Mouse (Mus musculus): ENCODE results near the gene Atrx. TPM values are rescaled to one million over a fixed set of nuclear protein-coding genes. Genes with fewer than 3 reads are reported as not detected.
"Not testable (repeated sequence)": the region's sequence is repeated elsewhere in the genome, so short reads cannot be mapped to it uniquely, and the experiment has no call there.

The Atrx gene
- total RNA-seq (2021) = 146 and 148 TPM in 2 replicates
- long read RNA-seq, partial matches to known transcripts = 7 of 42 reads
- long read RNA-seq, other reads (novel, unspliced or antisense) = 28 of 42 reads

DNA sequence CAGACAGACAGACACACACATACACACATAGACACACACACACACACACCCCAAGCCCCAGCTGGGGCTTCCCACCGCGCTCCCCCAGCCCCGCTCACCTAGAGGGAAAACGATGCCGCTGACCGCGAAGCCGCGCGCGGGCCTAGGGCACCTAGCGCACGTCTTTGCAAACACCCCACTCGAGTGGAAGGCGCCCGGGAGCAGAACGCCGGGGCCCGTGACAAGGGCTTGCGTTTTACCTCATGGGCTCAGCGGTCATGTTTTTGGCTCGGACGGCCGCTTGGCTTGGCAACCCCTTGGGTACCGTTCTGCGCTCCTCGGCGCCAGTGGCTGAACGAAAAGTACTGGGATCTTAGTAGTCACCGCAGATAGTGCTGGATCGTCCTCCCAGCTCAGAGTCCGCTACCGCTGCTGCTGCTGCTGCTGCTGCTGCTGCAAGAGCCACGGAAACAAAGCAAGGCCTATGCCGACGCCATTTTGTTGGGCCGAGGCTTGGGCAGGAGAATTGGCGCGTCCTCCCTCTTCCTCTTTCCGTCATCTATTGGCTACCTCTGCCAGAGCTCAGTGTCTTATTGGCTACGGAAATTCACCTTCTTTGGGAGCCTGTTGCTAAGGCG lies at the start of gene Atrx:
TSS of gene Atrx (minus strand) at position 543 of the 617 bp plus-strand sequence.
- DNase-seq = peak; percentile 64

DNA sequence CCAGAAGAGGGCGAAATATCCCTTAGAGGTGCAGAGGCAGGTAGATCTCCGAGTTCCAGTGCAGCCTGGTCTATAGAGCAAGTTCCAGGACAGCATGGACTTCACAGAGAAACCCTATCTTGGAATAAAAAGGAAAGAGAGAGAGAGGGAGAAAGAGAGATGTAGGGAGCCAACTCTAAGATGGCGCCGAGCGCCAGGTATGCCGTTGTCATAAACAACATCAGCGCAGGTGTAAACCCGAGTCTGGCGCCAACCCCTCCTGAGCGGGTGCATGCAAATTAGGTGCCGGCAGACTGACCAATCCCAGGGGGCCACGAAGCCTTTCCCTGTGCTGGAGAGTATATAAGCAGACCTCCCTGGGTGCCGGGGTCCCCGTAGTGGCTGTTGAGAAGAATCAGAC lies 27.9 kb upstream of the Atrx start:
- not testable (repeated sequence) for DNase-seq

DNA sequence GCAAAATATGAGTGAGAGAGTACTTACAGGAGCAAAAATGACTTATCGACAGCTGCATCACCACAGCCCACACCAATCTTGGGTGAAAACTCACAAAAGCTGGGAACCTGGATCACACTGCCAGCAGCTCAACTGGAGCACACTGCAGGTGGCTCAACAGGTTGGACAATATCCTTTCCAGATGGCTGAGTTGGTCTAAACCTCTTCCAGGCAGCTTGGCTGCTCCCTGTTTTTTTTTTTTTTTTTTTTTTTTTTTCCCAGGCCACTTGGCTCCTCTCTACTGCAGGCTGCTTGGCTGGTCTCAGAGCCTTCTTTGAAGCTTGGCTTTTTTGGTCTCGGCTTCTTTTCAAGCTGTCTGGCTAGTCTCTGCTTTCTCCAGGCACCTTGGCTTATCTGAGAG lies 24.8 kb upstream of the Atrx start:
- DNase-seq = no peak

DNA sequence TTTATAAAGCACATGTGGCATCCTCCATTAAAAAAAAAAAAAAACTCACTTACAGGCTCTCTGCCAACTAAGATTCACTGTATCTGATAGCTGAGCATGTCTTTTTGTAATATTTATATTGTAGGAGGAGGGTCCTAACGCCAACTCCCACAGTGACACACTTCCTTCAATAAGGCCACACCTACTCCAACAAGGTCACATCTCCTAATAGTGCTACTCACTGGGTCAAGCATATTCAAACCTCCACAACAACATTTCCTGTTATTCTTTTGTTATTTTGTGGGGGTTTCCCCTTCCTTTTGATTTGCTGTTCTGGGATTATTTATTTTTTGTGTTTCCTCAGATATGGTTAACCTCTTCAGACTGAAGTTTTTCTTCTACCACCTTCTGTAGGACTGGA lies 17.2 kb upstream of the Atrx start:
- no peak for DNase-seq

DNA sequence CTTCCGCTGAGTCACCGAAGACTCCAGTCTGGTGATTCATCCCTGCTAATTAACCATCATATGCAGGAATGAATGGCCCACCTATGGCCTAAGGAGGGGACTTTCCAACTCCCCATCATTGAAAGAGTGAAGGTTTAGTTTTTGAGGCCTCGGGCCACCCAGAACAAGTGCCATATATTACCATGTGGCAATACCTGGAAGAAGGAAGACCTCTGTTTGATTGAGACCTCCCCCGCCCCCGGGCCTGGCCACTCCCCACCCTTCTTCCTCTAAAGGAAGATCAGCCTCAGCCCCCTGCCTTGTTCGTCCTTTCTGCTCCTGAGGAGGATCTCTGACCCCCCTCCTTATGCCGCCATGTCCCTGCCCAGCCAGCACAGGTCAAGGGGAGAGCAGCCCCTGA lies 10.0 kb upstream of the Atrx start:
- no peak for DNase-seq

DNA sequence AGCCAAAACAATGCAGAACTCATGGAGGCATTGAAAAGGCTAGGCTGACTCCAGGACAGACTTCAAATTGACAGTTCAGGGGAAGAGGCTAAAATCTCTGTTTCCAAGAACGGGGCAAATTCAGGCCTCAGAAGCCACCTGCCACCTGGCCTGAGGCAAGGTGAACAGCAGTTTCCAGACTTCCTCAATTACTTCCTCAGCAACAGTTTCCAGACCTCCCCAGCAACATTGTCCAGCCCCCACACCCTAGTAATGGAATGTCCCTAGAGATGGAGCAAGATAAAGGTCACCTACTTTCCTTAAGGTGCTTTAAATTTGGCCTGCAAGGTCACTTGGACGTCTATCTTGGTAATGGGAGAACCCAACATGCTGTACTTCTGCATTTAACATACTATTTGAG lies 8.5 kb upstream of the Atrx start:
- no peak for DNase-seq

DNA sequence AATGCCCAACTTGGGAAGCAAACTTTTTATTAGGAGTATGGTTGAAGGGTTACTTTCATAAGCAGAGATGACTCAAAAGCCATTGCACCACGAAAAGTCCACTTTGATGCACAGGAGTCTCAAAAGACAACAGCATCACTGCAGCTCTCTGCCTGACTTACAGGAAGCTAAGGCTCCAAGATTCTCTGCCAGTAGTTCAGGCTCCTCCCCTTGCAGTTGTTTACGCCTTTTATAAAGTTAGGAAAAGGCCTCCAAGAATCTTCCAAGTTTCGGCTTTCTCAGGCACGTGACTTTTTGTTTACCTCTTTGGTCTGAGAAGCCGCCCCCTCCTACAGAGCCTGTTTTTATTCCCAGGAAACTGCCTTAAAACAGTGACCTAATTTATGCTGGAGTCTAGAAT lies 5.1 kb upstream of the Atrx start:
- no peak for DNase-seq

DNA sequence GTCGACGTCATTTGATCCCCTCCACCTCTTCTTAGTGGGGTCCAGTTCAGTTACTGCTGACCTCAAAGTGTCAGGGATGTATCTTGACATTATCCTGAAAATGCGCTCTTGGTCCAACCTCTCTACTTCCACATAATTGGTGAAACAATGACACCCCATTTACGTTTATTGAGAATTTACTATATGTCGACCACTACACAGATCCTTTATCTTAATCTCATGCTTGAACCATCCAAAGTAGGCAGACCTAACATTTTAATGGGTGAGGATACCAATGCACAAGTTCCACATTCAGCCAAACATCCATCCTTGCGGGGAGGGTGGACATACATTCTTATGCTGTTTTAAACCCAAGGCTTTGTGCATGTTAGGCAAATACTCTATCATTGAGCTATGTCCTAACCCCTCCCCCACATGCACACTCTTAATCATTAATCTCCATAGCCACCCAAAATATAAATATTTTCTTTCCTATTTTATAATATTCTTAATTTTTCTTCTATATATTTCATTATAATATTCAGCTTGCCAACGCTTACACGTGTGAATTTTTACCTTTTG lies 355 bp upstream of the Atrx start:
- no peak for DNase-seq

DNA sequence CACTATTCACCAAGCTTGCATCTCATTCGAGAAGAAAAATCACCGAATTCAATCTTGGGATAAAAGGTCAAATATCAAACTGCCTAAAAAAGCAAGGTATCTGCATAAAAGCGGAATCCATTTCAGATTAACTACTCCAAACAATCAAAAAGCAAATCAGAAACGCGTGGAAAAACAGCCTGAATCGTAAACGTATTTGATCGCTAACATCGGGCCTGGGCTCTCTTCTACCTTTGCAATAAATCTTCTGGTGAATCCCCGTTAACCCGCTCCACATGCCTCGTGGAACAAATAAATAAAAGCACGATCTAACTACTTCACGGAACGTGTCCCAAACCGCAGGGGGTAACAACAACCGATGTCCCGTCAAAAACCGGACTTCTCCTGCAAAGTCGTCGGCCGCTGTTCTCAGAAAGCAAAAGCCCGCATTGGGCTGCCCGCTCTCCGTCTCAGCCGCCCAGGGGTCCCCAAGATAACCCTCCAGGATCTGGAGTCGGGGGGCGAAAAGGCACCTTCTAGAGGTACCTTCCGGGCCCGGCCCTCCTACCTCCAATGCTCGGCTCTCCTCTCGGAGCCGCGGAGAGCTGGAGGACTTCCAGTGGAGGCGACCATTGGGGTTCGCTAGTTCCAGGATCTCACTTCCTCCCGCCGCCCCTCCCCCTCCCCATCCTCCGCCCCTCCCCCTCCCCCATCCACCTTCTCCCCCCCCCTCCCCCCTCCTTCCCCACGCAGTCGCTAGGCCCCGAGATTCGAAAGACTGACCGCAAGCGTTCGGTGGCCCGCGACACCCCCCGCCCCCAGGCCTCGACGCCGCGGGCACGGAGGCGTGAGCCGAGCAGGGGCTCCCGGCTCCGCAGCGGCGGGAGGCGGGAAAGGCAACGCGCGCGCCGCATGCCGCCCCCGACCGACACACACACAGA lies 1.0 kb downstream of the Atrx start:
- DNase-seq = peak; percentile 39

DNA sequence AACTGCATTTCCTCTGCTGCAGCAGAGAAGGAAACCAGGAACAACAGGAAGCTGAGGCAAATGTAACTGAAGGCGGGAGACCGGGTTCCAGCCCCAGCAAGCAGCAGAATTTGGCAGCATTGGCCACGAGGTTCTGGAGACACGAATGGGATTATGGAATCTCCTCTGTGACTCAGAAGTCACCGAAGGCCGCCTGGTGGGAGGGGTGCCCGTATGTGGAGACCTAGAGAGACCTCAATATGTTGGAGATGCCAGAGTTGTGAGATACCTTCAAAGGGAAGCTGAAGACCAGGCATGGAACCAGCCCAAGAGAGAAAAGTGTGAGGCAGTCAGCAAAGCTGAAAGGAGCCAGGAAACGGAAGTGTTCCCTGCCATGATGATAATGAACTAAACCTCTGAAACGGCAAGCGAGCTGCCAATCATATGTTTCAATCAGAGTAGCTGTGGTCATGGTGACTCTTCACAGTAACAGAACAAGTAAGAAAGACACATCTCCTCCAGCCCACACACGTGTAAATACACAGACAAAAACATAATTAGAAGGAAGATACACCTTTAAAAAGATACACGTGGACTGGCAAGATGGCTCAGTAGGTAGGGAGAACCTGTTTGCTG lies 3.0 kb downstream of the Atrx start:
- DNase-seq = peak; percentile 42

DNA sequence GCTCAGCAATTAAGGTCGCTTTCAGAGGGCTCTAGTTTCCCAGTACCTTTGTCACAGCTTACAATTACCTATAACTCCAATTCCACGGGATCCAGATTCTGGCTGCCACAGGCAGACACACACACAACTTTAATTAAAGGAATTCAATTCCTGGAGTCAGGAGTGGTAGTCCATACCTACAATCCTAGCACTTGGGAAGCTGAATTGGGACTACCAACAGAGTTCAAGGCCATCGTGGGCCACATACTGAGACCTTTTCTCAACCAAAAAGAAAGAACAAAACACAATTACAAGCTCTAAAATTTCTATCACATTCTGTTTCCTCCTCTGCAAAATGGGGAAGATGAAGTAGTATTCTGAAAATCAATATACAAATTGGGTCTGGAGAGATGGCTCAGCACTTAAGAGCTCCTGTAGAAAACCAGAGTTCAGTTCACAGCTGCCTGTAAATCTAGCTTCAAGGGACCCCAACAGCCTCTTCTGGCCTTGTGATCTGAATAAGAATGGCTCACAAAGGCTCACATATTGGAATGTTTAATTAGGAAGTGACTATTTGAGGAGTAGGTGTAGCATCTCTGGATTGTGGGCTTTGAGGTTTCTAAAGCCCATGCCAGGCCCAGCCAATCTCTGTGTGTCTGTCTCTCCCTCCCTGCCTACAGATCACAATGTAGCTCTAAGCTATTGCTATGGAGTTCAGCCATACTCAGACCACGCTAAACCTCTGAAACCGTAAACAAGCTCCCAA lies 4.7 kb downstream of the Atrx start:
- no peak for DNase-seq

DNA sequence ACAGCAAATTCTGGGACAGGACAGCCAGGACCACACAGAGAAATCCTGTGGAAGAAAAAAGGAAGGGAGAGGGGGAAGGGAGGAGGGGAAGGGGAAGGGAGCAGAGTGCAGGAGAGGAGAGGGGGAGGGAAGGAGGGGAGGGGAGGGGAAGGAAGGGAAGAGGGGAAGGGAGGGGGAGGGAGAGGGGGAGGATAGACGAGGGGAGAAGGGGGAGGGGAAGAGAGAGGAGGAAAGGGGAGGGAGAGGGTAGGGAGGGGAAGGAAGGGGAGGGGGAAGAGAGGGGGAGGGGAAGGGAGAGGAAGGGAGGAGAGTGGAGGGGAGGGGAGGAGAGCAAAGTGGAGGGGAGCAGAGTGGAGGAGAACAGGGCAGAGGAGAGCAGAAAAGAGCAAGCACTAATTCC lies 5.3 kb downstream of the Atrx start:
- DNase-seq = no peak

DNA sequence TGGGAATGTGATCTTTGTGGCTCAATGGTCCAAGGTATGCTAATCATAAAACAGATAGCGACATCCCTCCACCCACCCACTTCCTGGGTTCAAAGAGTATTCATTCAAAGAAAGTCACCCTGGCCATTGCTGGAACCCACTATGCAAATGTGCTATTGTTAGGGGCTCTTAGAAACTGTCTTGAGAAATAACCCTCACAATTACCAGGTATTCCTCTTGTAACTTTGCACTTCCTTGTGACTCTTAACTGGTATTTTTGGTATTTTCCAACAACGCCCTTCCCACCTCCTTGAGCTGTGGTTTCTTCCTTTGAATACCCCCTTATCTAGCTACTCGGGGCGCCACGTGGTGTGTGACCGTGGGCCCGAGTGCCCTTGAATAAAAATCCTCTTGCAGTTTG lies 6.2 kb downstream of the Atrx start:
- not testable (repeated sequence) for DNase-seq

DNA sequence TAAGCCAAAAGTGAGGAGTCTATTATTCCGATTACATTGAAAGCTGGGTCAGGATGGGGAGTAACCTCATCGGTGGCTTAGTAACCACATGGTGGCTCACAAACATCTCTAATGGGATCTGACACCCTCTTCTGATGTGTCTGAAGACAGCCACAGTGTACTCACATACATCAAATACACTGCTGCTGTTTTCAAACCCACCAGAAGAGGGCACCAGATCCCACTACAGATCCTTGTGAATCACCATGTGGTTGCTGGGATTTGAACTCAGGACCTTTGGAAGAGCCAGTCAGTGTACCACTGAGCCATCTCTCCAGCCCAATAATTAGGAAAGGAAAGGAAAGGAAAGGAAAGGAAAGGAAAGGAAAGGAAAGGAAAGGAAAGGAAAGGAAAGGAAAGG lies 7.8 kb downstream of the Atrx start:
- peak; percentile 7 for DNase-seq

DNA sequence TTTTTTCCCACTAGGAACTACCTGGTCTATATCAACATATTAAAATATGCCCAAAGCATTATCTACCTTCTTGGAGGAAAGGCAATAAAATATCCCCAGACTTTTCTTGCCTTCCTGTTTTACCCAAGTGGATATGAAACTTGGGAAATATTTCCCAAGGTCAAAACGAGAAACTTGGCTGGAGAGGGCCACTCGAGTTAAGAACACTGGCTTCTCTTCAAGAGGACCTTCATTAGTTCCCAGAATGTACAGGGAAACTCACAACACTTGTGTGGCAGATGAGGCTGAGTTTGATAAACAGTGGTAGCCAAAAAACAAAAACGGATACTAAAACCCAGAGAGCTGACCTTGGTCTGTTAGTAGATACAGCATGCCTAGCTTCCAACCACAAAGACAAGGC lies 17.5 kb downstream of the Atrx start:
- DNase-seq = no peak

DNA sequence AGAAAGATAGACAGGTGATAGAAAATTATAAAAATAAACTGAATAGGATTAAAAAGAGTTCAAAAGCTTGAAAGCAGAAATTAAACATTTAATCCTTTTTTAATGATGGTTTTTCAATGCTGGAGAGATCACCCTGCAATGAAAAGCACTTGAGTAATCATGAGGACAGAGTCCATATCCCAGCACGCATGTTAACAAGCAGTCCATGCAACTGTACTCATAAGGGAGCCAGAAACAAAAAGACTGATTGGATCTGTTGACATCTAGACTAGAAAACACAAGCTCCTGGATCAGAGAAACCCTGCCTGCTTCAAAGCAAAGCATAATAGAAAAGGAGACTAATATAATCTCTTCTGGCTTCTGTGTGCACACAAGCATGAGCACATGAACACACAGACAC lies 27.6 kb downstream of the Atrx start:
- DNase-seq = no peak

DNA sequence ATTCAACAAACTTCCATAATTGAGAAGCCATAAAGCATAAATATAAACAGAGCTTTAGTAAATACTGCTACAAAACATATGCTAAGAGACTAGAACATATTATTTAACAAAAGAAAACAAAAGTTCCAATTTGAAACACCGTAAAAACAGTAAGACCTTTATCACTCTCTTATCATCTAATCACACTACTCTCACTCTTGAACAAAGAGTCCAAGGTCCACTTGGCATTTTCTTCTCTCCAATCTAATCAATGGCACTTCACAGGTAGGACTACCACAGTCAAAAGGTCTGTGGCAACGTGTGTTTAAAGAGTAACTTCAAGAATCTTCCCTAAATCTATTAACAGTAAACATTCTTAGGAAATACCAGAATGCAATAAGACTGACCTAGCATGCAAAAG lies 42.3 kb downstream of the Atrx start:
- DNase-seq = no peak

DNA sequence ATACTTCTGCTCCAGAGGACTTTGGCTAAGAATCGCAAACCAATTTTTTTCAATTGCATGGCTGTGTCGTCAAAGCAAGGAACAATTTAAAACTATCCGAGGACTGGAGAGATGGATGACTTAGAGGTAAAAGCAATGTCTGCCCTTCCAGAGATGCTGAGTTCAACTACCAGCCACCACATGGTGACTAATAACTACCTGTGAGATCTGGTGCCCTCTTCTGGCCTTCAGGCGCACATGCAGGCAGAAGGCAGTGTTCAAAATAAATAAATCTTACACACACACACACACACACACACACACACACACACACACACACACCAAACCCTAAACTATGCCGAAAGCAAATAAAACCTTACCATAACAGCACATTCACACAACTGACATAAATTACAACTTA lies 64.8 kb downstream of the Atrx start:
- peak; percentile 1 for DNase-seq

DNA sequence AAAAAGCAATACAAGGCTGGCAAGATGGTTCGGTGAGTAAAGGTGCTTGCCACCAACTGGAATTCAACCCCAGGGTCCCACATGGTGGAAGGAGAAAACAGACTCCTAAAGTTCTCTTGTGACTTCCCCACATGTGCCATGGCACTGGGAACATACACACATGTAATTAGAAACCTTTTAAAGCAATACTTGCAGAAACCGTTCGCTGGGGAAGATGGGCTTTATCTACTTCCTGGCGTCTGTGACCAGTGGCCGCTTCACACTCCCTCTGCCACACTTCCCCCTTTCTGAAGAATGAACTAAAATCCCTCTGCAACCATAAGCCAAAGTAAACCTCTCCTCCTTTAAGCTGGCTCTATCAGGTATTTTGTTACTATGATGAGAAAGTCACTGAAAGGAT lies 104.7 kb downstream of the Atrx start:
- no peak for DNase-seq

DNA sequence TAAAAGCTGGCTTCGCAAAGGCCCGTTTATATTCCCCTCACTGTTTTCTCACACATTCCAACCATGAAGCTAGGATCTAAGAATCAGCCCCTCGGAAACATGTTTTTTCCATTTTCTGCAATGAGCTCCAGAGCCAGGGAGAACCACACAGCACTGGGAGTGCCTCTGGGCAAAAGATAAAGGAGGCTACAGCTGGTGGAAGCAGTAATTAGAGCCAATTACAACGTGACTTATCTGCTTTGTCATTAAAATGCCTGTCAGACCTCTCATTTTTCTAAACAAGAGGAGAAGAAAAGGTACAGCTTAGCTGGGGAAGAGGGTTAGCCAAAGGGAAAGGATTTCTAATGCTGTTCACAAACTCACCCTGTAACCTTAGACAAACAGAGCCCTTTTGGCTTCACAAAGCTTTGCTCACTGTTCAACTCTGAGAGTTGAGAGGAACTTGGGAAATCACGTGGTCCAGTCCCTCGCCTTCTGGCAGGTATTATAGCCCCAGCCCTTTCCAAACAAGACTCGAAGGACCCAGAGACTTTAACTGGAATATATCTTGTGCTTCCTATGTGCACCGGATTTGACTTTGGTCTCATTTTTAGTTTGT lies 134.3 kb downstream of the Atrx start:
- no peak for DNase-seq

DNA sequence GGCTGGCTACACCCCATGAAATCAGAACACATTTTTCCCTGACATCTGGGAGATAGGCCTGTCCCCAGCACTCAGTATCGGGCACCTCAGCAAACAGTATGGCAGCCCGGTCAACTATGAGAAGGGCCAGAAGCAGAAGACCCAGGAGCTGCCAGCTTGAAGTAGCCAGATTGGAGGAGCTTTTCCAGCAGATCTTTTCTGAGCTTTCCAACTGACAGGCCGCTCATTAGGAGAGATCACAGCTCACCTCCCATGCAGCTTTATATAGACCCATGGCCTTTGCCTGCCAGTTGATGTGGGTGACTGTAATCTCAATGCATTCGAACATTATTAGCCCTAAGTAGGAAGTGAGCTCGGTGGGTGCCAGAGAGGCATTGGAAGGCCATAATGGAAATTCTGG lies 155.9 kb downstream of the Atrx start:
- DNase-seq = no peak

DNA sequence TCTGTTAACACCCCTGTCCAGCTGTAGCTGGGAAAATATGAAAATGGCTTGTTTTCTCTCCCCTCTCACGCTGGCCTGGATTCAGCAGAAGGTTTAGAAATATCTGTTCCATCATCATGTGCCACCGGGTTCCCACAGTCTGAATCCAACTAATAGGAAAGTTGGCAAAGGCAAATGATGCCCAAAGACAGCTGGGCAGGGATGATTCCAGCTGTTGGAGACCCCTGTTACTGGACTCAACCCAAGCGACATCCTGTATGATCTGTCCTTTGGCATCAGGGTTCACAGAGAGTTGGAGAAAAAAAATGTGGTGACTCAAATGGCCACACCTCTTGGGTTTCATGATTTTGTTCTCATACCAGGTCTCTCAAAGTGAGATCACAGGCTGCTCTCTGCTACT lies 161.3 kb downstream of the Atrx start:
- no peak for DNase-seq
